Mouse (Mus musculus) skeletal muscle tissue, adult 2 months (tissue): Measurements from ENCODE around the gene Fmo2.

Experiments
- DNase-seq: peaks from one replicate; pipeline ENCODE4 v3.0.0-alpha.2; 2012; ENCODE audit warnings: low read depth, low spot score

Fmo2 gene

GRCm38 (mm10) chr1:162891980-162892451, 6.5 kb downstream of the Fmo2 start:
- DNase-seq = peak; percentile 70

GRCm38 (mm10) chr1:162888646-162889045, 9.9 kb downstream of the Fmo2 start:
- no peak for DNase-seq

- DNase-seq = no peak
Observed at GRCm38 (mm10) chr1:162887644-162888043, 10.9 kb downstream of the Fmo2 start.

GRCm38 (mm10) chr1:162886138-162886816, 12.2 kb downstream of the Fmo2 start:
- no peak for DNase-seq

GRCm38 (mm10) chr1:162882681-162883080, 15.8 kb downstream of the Fmo2 start:
- no peak for DNase-seq

GRCm38 (mm10) chr1:162879595-162880369, 18.7 kb downstream of the Fmo2 start:
- no peak for DNase-seq

GRCm38 (mm10) chr1:162875091-162875490, 23.4 kb downstream of the Fmo2 start:
- DNase-seq = no peak

GRCm38 (mm10) chr1:162871701-162872311, 26.7 kb downstream of the Fmo2 start:
- DNase-seq = no peak

GRCm38 (mm10) chr1:162870978-162871377, 27.5 kb downstream of the Fmo2 start:
- DNase-seq = no peak

- no peak for DNase-seq
Observed at GRCm38 (mm10) chr1:162867396-162867795, 31.1 kb downstream of the Fmo2 start.

GRCm38 (mm10) chr1:162866280-162866681, 32.2 kb downstream of the Fmo2 start, which contains the start of gene Fmo1:
Fmo1 (minus strand) TSS chr1:162866610.
- no peak for DNase-seq

- DNase-seq = no peak
Observed at GRCm38 (mm10) chr1:162865493-162865830, 33.1 kb downstream of the Fmo2 start.

- DNase-seq = no peak
Observed at GRCm38 (mm10) chr1:162864816-162865492, 33.6 kb downstream of the Fmo2 start.

- DNase-seq = no peak
Observed at GRCm38 (mm10) chr1:162864279-162864678, 34.2 kb downstream of the Fmo2 start.

GRCm38 (mm10) chr1:162863579-162863978, 34.9 kb downstream of the Fmo2 start:
- DNase-seq = no peak

GRCm38 (mm10) chr1:162862328-162862727, 36.2 kb downstream of the Fmo2 start:
- DNase-seq = no peak

GRCm38 (mm10) chr1:162859996-162860605, 38.4 kb downstream of the Fmo2 start:
- peak; percentile 49 for DNase-seq

GRCm38 (mm10) chr1:162859545-162859976, 39.0 kb downstream of the Fmo2 start:
- no peak for DNase-seq

GRCm38 (mm10) chr1:162858748-162859130, 39.8 kb downstream of the Fmo2 start:
- peak; percentile 10 for DNase-seq

GRCm38 (mm10) chr1:162857766-162858747, 40.5 kb downstream of the Fmo2 start:
- no peak for DNase-seq
